Mouse (Mus musculus) c-Kit-positive CD71-positive TER-119-negative erythroid progenitor cells, embryonic 14.5 days (primary cell): ENCODE measurements at regions not wholly inside any gene's neighbourhood (a gene's known extent, or its start where the extent isn't known, plus 50 kb on each side); places are given as distances from the start of the nearest gene placed in this dataset.

Experiments
- DNase-seq: peaks from one replicate; pipeline ENCODE4 v3.0.0-alpha.2; 2013; ENCODE audit warnings: low read depth

DNA sequence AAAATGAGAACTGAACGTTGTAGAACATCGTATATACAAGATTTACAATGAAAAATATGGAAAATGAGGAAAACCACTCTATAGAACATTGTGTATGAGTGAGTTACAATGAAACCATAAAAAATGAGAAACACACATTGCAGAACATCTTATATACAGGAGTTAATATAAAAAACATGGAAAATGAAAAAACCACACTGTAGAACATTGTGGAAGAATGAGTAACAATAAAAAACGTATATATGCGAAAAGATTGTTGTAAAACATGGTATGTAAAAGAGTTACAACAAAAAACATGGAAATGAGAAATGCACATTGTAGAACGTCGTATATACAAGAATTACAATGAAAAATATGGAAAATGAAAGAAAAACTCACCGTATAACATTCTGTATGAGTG, 301.2 kb downstream of the Gm3376 start:
- DNase-seq: peak; percentile 31

DNA sequence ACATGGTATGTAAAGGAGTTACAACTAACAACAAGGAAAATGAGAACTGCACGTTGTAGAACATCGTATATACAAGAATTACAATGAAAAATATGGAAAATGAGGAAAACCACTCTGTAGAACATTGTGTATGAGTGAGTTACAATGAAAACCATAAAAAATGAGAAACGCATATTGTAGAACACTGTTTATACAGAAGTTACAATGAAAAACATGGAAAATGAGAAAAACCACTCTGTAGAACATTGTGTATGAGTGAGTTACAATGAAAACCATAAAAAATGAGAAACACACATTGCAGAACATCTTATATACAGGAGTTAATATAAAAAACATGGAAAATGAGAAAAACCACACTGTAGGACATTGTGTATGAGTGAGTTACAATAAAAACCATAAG, 302.1 kb downstream of the Gm3376 start:
- peak; percentile 19 for DNase-seq
